Comparison of ENCODE assay signal across 8 mouse cellular contexts in the genomic region with DNA sequence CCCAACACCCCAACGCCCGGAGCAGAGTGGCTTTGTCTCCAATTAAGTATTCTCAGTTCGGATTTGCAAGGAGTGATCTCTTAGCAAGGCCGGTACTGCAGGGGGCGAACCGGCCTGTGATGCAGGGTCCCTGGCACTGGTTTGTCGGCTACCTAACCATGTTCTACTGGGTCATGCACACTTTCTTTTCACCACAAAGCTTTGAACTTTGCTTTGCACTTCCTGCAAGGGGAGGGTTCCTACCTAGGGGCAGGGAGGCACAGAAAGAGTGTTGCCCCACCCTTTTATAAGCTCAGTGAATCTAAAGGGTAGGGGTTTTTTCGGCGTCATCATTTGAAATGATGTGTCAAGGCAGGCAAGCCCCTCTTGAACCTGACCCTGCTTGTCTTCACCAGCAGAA.
DNase-seq lines count a peak whose midpoint lies in the region; ATAC-seq lines count a peak whose summit lies in the region.
"Had no signal": no experiment of that assay in that cellular context is flagged by ENCODE, and none has a peak within 500 bp of the region (broad histone marks: within the 10 kb centered on the region; RNA-seq: fewer than 3 reads in every experiment).

No protein-coding gene starts in this region.

- H3K27me3 ChIP-seq in midbrain, embryonic 11.5 days (ENCODE audit: control insufficient read depth, insufficient read depth, low read length) = no peaks in the 10 kb centered on the region
- H3K27me3 ChIP-seq in midbrain, embryonic 16.5 days (ENCODE audit: control insufficient read depth, insufficient read depth, low read depth, low read length) = no peaks in the 10 kb centered on the region
- no peaks in the 10 kb centered on the region for H3K27me3 ChIP-seq in forebrain, embryonic 15.5 days
- no peaks in the 10 kb centered on the region for H3K27me3 ChIP-seq in midbrain, embryonic 13.5 days

- H3K4me1 ChIP-seq in midbrain, embryonic 11.5 days (ENCODE audit: control insufficient read depth, insufficient read depth, low read length) = peaks cover 21% of the 10 kb centered on the region
- peaks cover 11% of the 10 kb centered on the region for H3K4me1 ChIP-seq in midbrain, embryonic 16.5 days (ENCODE audit: control insufficient read depth, insufficient read depth, low read length)
- H3K4me1 ChIP-seq in forebrain, embryonic 15.5 days = peaks cover 23% of the 10 kb centered on the region
- H3K4me1 ChIP-seq in midbrain, embryonic 13.5 days (replicated peaks) = peaks cover 30% of the 10 kb centered on the region

- H3K9ac ChIP-seq in midbrain, embryonic 11.5 days (ENCODE audit: low read length) = peak overlapping the region; percentile 9; the same call in 1 of the 2 replicates
- no peak overlapping the region for H3K9ac ChIP-seq in midbrain, embryonic 16.5 days (ENCODE audit: low read depth, low read length)
- no peak overlapping the region for H3K9ac ChIP-seq in forebrain, embryonic 15.5 days (replicated peaks)
- no peak overlapping the region for H3K9ac ChIP-seq in midbrain, embryonic 13.5 days (replicated peaks)
- H3K9ac ChIP-seq: liver, embryonic 14.5 days had no signal

- no peaks in the 10 kb centered on the region for H3K36me3 ChIP-seq in midbrain, embryonic 11.5 days (ENCODE audit: control insufficient read depth, insufficient read depth, low read length)
- no peaks in the 10 kb centered on the region for H3K36me3 ChIP-seq in midbrain, embryonic 16.5 days (ENCODE audit: control insufficient read depth, insufficient read depth, low read length)
- H3K36me3 ChIP-seq in forebrain, embryonic 15.5 days = no peaks in the 10 kb centered on the region
- H3K36me3 ChIP-seq in midbrain, embryonic 13.5 days = no peaks in the 10 kb centered on the region

- H3K9me3 ChIP-seq in midbrain, embryonic 11.5 days (ENCODE audit: control insufficient read depth, low read length) = no peaks in the 10 kb centered on the region
- no peaks in the 10 kb centered on the region for H3K9me3 ChIP-seq in midbrain, embryonic 16.5 days (replicated peaks; ENCODE audit: control insufficient read depth, low read length, poor library complexity, severe bottlenecking)
- H3K9me3 ChIP-seq in forebrain, embryonic 15.5 days = no peaks in the 10 kb centered on the region
- H3K9me3 ChIP-seq in midbrain, embryonic 13.5 days = no peaks in the 10 kb centered on the region

- H3K4me3 ChIP-seq in midbrain, embryonic 11.5 days (ENCODE audit: low read depth, low read length) = no peak overlapping the region
- H3K4me3 ChIP-seq in midbrain, embryonic 16.5 days (ENCODE audit: low read depth, low read length) = no peak overlapping the region
- no peak overlapping the region for H3K4me3 ChIP-seq in forebrain, embryonic 15.5 days
- H3K4me3 ChIP-seq in midbrain, embryonic 13.5 days (replicated peaks) = no peak overlapping the region

- peak overlapping the region; percentile 50 for H3K4me2 ChIP-seq in midbrain, embryonic 11.5 days
- no peak overlapping the region for H3K4me2 ChIP-seq in midbrain, embryonic 16.5 days (ENCODE audit: low read length)
- peak overlapping the region; percentile 68 for H3K4me2 ChIP-seq in forebrain, embryonic 15.5 days (replicated peaks)
- peak overlapping the region; percentile 60 for H3K4me2 ChIP-seq in midbrain, embryonic 13.5 days (replicated peaks)

- DNase-seq in midbrain, embryonic 11.5 days (ENCODE audit: low spot score, missing footprints) = no peak
- no peak for DNase-seq in Muller cell, postnatal 12 days (ENCODE audit: inconsistent ontology term)
- DNase-seq in urinary bladder, postnatal 36 days (ENCODE audit: low spot score in 2 of 2) = no peak

- whole genome bisulfite sequencing in midbrain, embryonic 11.5 days = 9% methylated on average over 9 of the region's 9 CpGs
- WGBS in midbrain, embryonic 16.5 days = 10% methylated on average over 9 of the region's 9 CpGs
- WGBS in forebrain, embryonic 15.5 days = 4% methylated on average over 9 of the region's 9 CpGs
- 9% methylated on average over 9 of the region's 9 CpGs for WGBS in midbrain, embryonic 13.5 days

- peak overlapping the region; percentile 63; the same call in 1 of the 2 replicates for H3K27ac ChIP-seq in midbrain, embryonic 11.5 days (ENCODE audit: low read depth, low read length)
- no peak overlapping the region for H3K27ac ChIP-seq in midbrain, embryonic 16.5 days (ENCODE audit: low read length)
- no peak overlapping the region for H3K27ac ChIP-seq in forebrain, embryonic 15.5 days (replicated peaks)
- H3K27ac ChIP-seq in midbrain, embryonic 13.5 days = no peak overlapping the region
- H3K27ac ChIP-seq: liver, embryonic 14.5 days had no signal

- ATAC-seq in midbrain, embryonic 11.5 days (ENCODE audit: low FRiP score) = peak; percentile 33; the same call in 1 of the 2 replicates
- no peak; the same call in 1 of the 2 replicates for ATAC-seq in midbrain, embryonic 16.5 days
- ATAC-seq in forebrain, embryonic 15.5 days (replicated peaks) = no peak; the same call in 1 of the 2 replicates
- ATAC-seq in midbrain, embryonic 13.5 days = peak; percentile 15
- ATAC-seq in megakaryocyte progenitor cell, adult 5-6 weeks (replicated peaks; ENCODE audit: poor library complexity) = no peak

Comparison
In these comparisons a context has a peak if more than half of its experiments do, and no peak if none do; other contexts are left out.
1. ATAC-seq: peak in midbrain, embryonic 11.5 days (single experiment) and midbrain, embryonic 13.5 days (single experiment); none in midbrain, embryonic 16.5 days (single experiment), forebrain, embryonic 15.5 days (single experiment) and megakaryocyte progenitor cell, adult 5-6 weeks (single experiment).